8 mouse cellular contexts compared by ENCODE assay signal in genomic region chr14:21983950-21984730, GRCm38 (mm10). TPM values are rescaled to one million over a fixed set of nuclear protein-coding genes. Genes with fewer than 3 reads are reported as not detected.
A peak's percentile ranks its signal among the peaks of the same experiment; 100 is the strongest.
DNase-seq lines count a peak whose midpoint lies in the region; ATAC-seq and TF ChIP-seq lines count a peak whose summit lies in the region.

No protein-coding gene starts in this region.

- ATAC-seq in heart, embryonic 16.5 days (replicated peaks; ENCODE audit: extremely low read depth, insufficient read depth, low FRiP score) = no peak
- no peak for ATAC-seq in embryonic facial prominence, embryonic 12.5 days (ENCODE audit: insufficient number of reproducible peaks, insufficient read depth, low FRiP score, low TSS enrichment)
- ATAC-seq in hindbrain, postnatal 0 days = no peak
- ATAC-seq in midbrain, embryonic 16.5 days = no peak

- peak overlapping the region; percentile 66 for H3K4me3 ChIP-seq in heart, embryonic 16.5 days (ENCODE audit: low read length)
- H3K4me3 ChIP-seq in embryonic facial prominence, embryonic 12.5 days = peak overlapping the region; percentile 84
- peak overlapping the region; percentile 85 for H3K4me3 ChIP-seq in hindbrain, postnatal 0 days (ENCODE audit: low read length)
- peak overlapping the region; percentile 82 for H3K4me3 ChIP-seq in midbrain, embryonic 16.5 days (ENCODE audit: low read depth, low read length)

- peak overlapping the region; percentile 83 for H3K4me2 ChIP-seq in heart, embryonic 16.5 days (ENCODE audit: low read depth, low read length)
- peak overlapping the region; percentile 75 for H3K4me2 ChIP-seq in embryonic facial prominence, embryonic 12.5 days (replicated peaks)
- H3K4me2 ChIP-seq in hindbrain, postnatal 0 days (ENCODE audit: low read depth, low read length) = peak overlapping the region; percentile 84
- H3K4me2 ChIP-seq in midbrain, embryonic 16.5 days (ENCODE audit: low read length) = peak overlapping the region; percentile 92

- no peak for TF ChIP-seq CTCF in hindbrain, postnatal 0 days (IDR thresholded peaks at IDR 0.05; ENCODE audit: low read depth)

- peaks cover 25% of the 10 kb centered on the region for H3K27me3 ChIP-seq in heart, embryonic 16.5 days (ENCODE audit: control insufficient read depth, insufficient read depth, low read length)
- H3K27me3 ChIP-seq in embryonic facial prominence, embryonic 12.5 days = peaks cover 8% of the 10 kb centered on the region; the same call in 1 of the 2 replicates
- H3K27me3 ChIP-seq in hindbrain, postnatal 0 days (ENCODE audit: insufficient read depth, low read length) = no peaks in the 10 kb centered on the region
- peaks cover 12% of the 10 kb centered on the region; the same call in 1 of the 2 replicates for H3K27me3 ChIP-seq in midbrain, embryonic 16.5 days (ENCODE audit: control insufficient read depth, insufficient read depth, low read depth, low read length)

- 27% methylated on average over 18 of the region's 18 CpGs for WGBS in heart, embryonic 16.5 days
- WGBS in embryonic facial prominence, embryonic 12.5 days = 6% methylated on average over 18 of the region's 18 CpGs
- 15% methylated on average over 18 of the region's 18 CpGs for WGBS in hindbrain, postnatal 0 days
- WGBS in midbrain, embryonic 16.5 days = 7% methylated on average over 18 of the region's 18 CpGs

- intact Hi-C loops in heart, postnatal 14 days (cut with DNase I) = loop anchor here (10.0 kb wide), 2 partner anchors 831 to 1421 kb away; no protein-coding TSS in a partner anchor
- intact Hi-C loops in left cerebral cortex, postnatal 10 days (cut with DNase I) = loop anchor here (10.0 kb wide), 3 partner anchors 191 to 1421 kb away; no protein-coding TSS in a partner anchor

- H3K4me1 ChIP-seq in heart, embryonic 16.5 days (ENCODE audit: control insufficient read depth, insufficient read depth, low read length) = peaks cover 28% of the 10 kb centered on the region
- H3K4me1 ChIP-seq in embryonic facial prominence, embryonic 12.5 days = peaks cover 25% of the 10 kb centered on the region
- 0 out of 2 replicates have a peak, but pooled peaks cover under 1% of the 10 kb centered on the region for H3K4me1 ChIP-seq in hindbrain, postnatal 0 days (ENCODE audit: insufficient read depth, low read length)
- H3K4me1 ChIP-seq in midbrain, embryonic 16.5 days (ENCODE audit: control insufficient read depth, insufficient read depth, low read length) = peaks cover 40% of the 10 kb centered on the region

- no peaks in the 10 kb centered on the region for H3K9me3 ChIP-seq in heart, embryonic 16.5 days (replicated peaks; ENCODE audit: control insufficient read depth, low read length)
- H3K9me3 ChIP-seq in embryonic facial prominence, embryonic 12.5 days = no peaks in the 10 kb centered on the region
- no peaks in the 10 kb centered on the region for H3K9me3 ChIP-seq in hindbrain, postnatal 0 days (ENCODE audit: low read length)
- H3K9me3 ChIP-seq in midbrain, embryonic 16.5 days (replicated peaks; ENCODE audit: control insufficient read depth, low read length, poor library complexity, severe bottlenecking) = no peaks in the 10 kb centered on the region

- H3K27ac ChIP-seq in heart, embryonic 16.5 days (ENCODE audit: low read length) = no peak overlapping the region
- peak overlapping the region; percentile 98 for H3K27ac ChIP-seq in embryonic facial prominence, embryonic 12.5 days
- H3K27ac ChIP-seq in hindbrain, postnatal 0 days = peak overlapping the region; percentile 91; the same call in 1 of the 2 replicates
- no peak overlapping the region for H3K27ac ChIP-seq in midbrain, embryonic 16.5 days (ENCODE audit: low read length)

- no peak for DNase-seq in heart, postnatal 14 days
- DNase-seq in hindbrain, postnatal 0 days (ENCODE audit: low spot score) = no peak
- no peak for DNase-seq in layer of hippocampus, postnatal 36 days
- DNase-seq in thymus, postnatal 0 days (ENCODE audit: low spot score) = no peak
- DNase-seq in left cerebral cortex, postnatal 10 days (ENCODE audit: extremely low spot score in 1 of 2, low spot score in 2 of 2) = no peak

- peak overlapping the region; percentile 74 for H3K9ac ChIP-seq in heart, embryonic 16.5 days (ENCODE audit: low read length)
- H3K9ac ChIP-seq in embryonic facial prominence, embryonic 12.5 days = peak overlapping the region; percentile 95
- H3K9ac ChIP-seq in hindbrain, postnatal 0 days (replicated peaks; ENCODE audit: low read length) = peak overlapping the region; percentile 75
- peak overlapping the region; percentile 56; the same call in 1 of the 2 replicates for H3K9ac ChIP-seq in midbrain, embryonic 16.5 days (ENCODE audit: low read depth, low read length)

- no peaks in the 10 kb centered on the region for H3K36me3 ChIP-seq in heart, embryonic 16.5 days (ENCODE audit: control insufficient read depth, insufficient read depth)
- H3K36me3 ChIP-seq in embryonic facial prominence, embryonic 12.5 days = peaks cover 11% of the 10 kb centered on the region
- H3K36me3 ChIP-seq in hindbrain, postnatal 0 days (ENCODE audit: insufficient read depth, low read length) = no peaks in the 10 kb centered on the region
- H3K36me3 ChIP-seq in midbrain, embryonic 16.5 days (ENCODE audit: control insufficient read depth, insufficient read depth, low read length) = no peaks in the 10 kb centered on the region

RNA-seq across cellular contexts. Expression of gene Zfp503, which starts 5.3 kb away (rescaled TPM):
- 1.9 and 2.9 TPM in 2 replicates for polyA plus RNA-seq in heart, embryonic 16.5 days (2015; fragmentation: Nextera tagmentation; extraction: Ambion mirVana)
- total RNA-seq in heart, postnatal 14 days (2021) = 1 to 10 TPM; 1.8 to 2.6 TPM
- polyA plus RNA-seq in embryonic facial prominence, embryonic 12.5 days (2016; fragmentation: Nextera tagmentation; extraction: Ambion mirVana) = 35.5 and 40.3 TPM in 2 replicates
- total RNA-seq in hindbrain, postnatal 0 days (2014; rRNA removed) = 25.5 and 25.6 TPM in 2 replicates
- 8.4 and 10.4 TPM in 2 replicates for polyA plus RNA-seq in hindbrain, postnatal 0 days (2015; fragmentation: Nextera tagmentation; extraction: Ambion mirVana)
- 4.0 and 4.4 TPM in 2 replicates for polyA plus RNA-seq in midbrain, embryonic 16.5 days (2015; fragmentation: Nextera tagmentation; extraction: Ambion mirVana)
- 1 to 10 TPM; 2.8 to 3.0 TPM for total RNA-seq in layer of hippocampus, postnatal 36 days (2021)
- 3.0 and 3.2 TPM in 2 replicates for polyA plus RNA-seq in thymus, postnatal 0 days (2015; fragmentation: Nextera tagmentation; extraction: Ambion mirVana)
- total RNA-seq in left cerebral cortex, postnatal 10 days (2021) = 1 to 10 TPM; 2.6 to 3.2 TPM

RNA-seq across cellular contexts. Expression of gene Lrmda, which starts 35.4 kb away (rescaled TPM):
- 0.34 and 0.55 TPM in 2 replicates for polyA plus RNA-seq in heart, embryonic 16.5 days (2015; fragmentation: Nextera tagmentation; extraction: Ambion mirVana)
- total RNA-seq in heart, postnatal 14 days (2021) = 1 to 10 TPM in 1 of 2 experiments, under 1 TPM in 1; 0.76 to 1.0 TPM
- 0.28 and 0.69 TPM in 2 replicates for polyA plus RNA-seq in embryonic facial prominence, embryonic 12.5 days (2016; fragmentation: Nextera tagmentation; extraction: Ambion mirVana)
- total RNA-seq in hindbrain, postnatal 0 days (2014; rRNA removed) = 0.21 TPM in 1 of 2 replicates, not detected in the other
- 0.52 and 0.53 TPM in 2 replicates for polyA plus RNA-seq in hindbrain, postnatal 0 days (2015; fragmentation: Nextera tagmentation; extraction: Ambion mirVana)
- 0.34 TPM in 1 of 2 replicates, not detected in the other for polyA plus RNA-seq in midbrain, embryonic 16.5 days (2015; fragmentation: Nextera tagmentation; extraction: Ambion mirVana)
- 1 to 10 TPM in 1 of 2 experiments, under 1 TPM in 1; 0.87 to 1.0 TPM for total RNA-seq in layer of hippocampus, postnatal 36 days (2021)
- 0.21 and 0.32 TPM in 2 replicates for polyA plus RNA-seq in thymus, postnatal 0 days (2015; fragmentation: Nextera tagmentation; extraction: Ambion mirVana)
- 1 to 10 TPM in 1 of 2 experiments, not detected in 1; 1.1 TPM for total RNA-seq in left cerebral cortex, postnatal 10 days (2021)

Comparison
In these comparisons a context has a peak if more than half of its experiments do, and no peak if none do; other contexts are left out.
1. H3K27ac ChIP-seq: peak in embryonic facial prominence, embryonic 12.5 days (single experiment) and hindbrain, postnatal 0 days (single experiment); none in heart, embryonic 16.5 days (single experiment) and midbrain, embryonic 16.5 days (single experiment).
2. Peak in every context shown above with its lines, with median percentiles within 50 percentile points of each other: H3K4me2 ChIP-seq, H3K4me3 ChIP-seq and H3K9ac ChIP-seq.